Mouse (Mus musculus) limb, embryonic 11.5 days (tissue): Measurements from ENCODE around the gene Rras. TPM values are rescaled to one million over a fixed set of nuclear protein-coding genes. Genes with fewer than 3 reads are reported as not detected.

Experiments used
- ATAC-seq: fragments of 200-750 bp; cut with Nextera tagmentation; 2 replicates; pipeline ENCODE4 v1.8.0; 2017; ENCODE audit warnings: low read depth; ENCODE audit not compliant: insufficient number of reproducible peaks, low FRiP score, low TSS enrichment
- DNase-seq: peaks from one replicate; pipeline ENCODE4 v3.0.0-alpha.2; 2015; ENCODE audit warnings: low spot score
- H3K27ac ChIP-seq: fragments of 300-500 bp; sonication (generic); replicated peaks from 2 replicates; pipeline ENCODE4 v1.5.1; 2014; ENCODE audit warnings: low read depth, mild to moderate bottlenecking, low read length
- H3K27me3 ChIP-seq: fragments of 300-500 bp; sonication (generic); 2 replicates; pipeline ENCODE4 v1.6.1; 2014; ENCODE audit warnings: mild to moderate bottlenecking, low read length, mixed read lengths; ENCODE audit not compliant: control insufficient read depth, insufficient read depth
- H3K36me3 ChIP-seq: fragments of 300-500 bp; sonication (generic); 2 replicates; pipeline ENCODE4 v1.6.1; 2014; ENCODE audit warnings: mild to moderate bottlenecking, low read length, moderate library complexity, mixed read lengths; ENCODE audit not compliant: control insufficient read depth, insufficient read depth
- H3K4me1 ChIP-seq: fragments of 300-500 bp; sonication (generic); 2 replicates; pipeline ENCODE4 v1.6.1; 2014; ENCODE audit warnings: low read length, mixed read lengths; ENCODE audit not compliant: control insufficient read depth, insufficient read depth
- H3K4me2 ChIP-seq: fragments of 300-500 bp; sonication (generic); 2 replicates; pipeline ENCODE4 v1.6.1; 2014; ENCODE audit warnings: low read depth, mild to moderate bottlenecking, moderate library complexity; ENCODE audit not compliant: severe bottlenecking
- H3K4me3 ChIP-seq: fragments of 300-500 bp; sonication (generic); 2 replicates; pipeline ENCODE4 v1.5.1; 2014; ENCODE audit warnings: low read depth, low read length
- H3K9ac ChIP-seq: fragments of 300-500 bp; sonication (generic); 2 replicates; pipeline ENCODE4 v1.6.1; 2014; ENCODE audit warnings: mild to moderate bottlenecking, low read length
- H3K9me3 ChIP-seq: fragments of 300-500 bp; sonication (generic); 2 replicates; pipeline ENCODE4 v1.6.1; 2016; ENCODE audit warnings: low read length; ENCODE audit not compliant: control insufficient read depth
- WGBS: fragments of 180-500 bp; shearing (Covaris S2); extraction: QIAGEN DNeasy Blood & Tissue Kit; methylation state at CpG from one replicate; pipeline ENCODE4 v1.1.7; 2014; 5-methylcytosine and 5-hydroxymethylcytosine counted together
- polyA plus RNA-seq: library from polyadenylated mRNA; unstranded; fragments of >200 nt; fragmentation: Nextera tagmentation; extraction: Ambion mirVana; gene quantifications from 2 replicates; pipeline ENCODE4 v1.2.1, GENCODE M21; 2014

The Rras gene
- polyA plus RNA-seq, 1 experiment from 2014 or later: 20.8 TPM

DNA sequence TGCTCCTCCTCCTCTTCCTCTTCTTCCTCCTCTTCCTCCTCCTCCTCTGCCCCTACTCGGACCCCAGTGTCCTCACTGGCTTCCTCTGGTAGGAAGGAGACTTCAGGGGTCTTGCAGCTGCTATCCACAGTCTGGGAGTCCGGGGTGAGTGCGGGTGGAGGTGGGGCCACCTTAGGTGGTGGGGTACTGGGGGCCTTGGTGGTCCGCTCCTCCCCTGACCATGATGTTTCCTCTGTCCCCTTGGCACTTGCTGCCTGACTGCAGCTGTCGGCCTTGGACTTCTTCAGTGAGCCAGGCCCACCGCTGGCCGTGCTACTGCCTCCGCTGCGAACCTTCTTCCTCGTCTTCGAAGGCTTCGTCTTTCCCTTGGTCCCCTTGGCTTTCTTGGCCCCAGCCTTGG is 11.3 kb upstream of the Rras start:
- DNase-seq (no peak), ATAC-seq (no peak)
- H3K4me1 ChIP-seq: no peaks in the 10 kb centered on the region
- H3K4me3 ChIP-seq: no peak overlapping the region
- H3K36me3 ChIP-seq: peaks cover 69% of the 10 kb centered on the region
- WGBS: 92% methylated on average over 12 of the region's 12 CpGs
- no peaks in the 10 kb centered on the region for H3K27me3 ChIP-seq
- no peak overlapping the region for H3K4me2 ChIP-seq
- no peak overlapping the region for H3K9ac ChIP-seq
- no peaks in the 10 kb centered on the region for H3K9me3 ChIP-seq
- H3K27ac ChIP-seq: no peak overlapping the region

DNA sequence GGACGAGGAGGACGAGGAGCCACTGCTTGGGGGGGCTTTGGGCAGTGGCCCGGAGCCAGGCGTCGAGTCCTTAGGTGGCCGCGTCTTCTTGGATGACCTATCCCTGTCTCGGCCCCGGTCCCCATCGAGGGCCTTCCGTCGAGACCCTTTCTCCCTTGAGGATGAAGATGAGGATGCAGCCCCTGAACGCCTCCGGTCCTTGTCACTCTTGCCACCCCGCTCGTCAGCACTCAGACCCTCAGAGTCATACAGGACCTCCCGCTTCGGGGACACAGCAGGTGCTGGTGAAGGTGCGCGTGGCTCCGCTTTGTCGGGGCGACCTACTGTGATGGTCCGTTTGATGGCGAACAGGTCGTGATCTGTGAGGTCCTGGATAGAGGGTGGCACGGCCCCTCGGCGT is 10.6 kb upstream of the Rras start:
- WGBS: 95% methylated on average over 29 of the region's 29 CpGs
- Histone ChIP-seq H3K36me3 (peaks cover 70% of the 10 kb centered on the region), H3K9me3 (no peaks in the 10 kb centered on the region), H3K4me1 (no peaks in the 10 kb centered on the region), H3K4me3 (no peak overlapping the region), H3K27ac (no peak overlapping the region), H3K4me2 (no peak overlapping the region), H3K27me3 (no peaks in the 10 kb centered on the region), H3K9ac (no peak overlapping the region)
- ATAC-seq: no peak
- DNase-seq: no peak

DNA sequence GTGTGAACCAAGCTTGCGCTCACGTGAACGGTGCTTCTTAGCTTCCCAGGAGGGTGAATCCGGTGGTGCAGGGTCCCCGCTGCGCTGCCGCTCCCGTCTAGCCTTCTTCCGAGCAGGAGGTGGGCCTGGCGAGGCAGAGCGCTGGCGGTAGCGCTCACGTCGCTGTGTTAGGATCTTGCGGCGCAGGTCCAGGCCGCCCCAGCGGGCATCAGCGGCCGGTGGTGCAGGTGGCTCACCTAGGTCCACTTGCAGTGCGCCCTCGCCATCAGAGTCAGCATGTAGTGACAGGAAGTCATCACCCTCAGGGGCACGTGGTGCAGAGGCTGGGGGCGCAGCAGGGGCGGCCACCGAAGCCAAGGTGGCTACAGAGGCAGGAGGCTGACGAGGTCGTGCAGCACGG is 9.9 kb upstream of the Rras start:
- H3K27ac ChIP-seq: no peak overlapping the region
- WGBS: 95% methylated on average over 30 of the region's 30 CpGs
- DNase-seq (no peak), ATAC-seq (no peak)
- peaks cover 69% of the 10 kb centered on the region for H3K36me3 ChIP-seq
- H3K4me1 ChIP-seq: no peaks in the 10 kb centered on the region
- no peaks in the 10 kb centered on the region for H3K27me3 ChIP-seq
- no peak overlapping the region for H3K4me2 ChIP-seq
- no peaks in the 10 kb centered on the region for H3K9me3 ChIP-seq
- no peak overlapping the region for H3K9ac ChIP-seq
- H3K4me3 ChIP-seq: no peak overlapping the region; the same call in 1 of the 2 replicates

DNA sequence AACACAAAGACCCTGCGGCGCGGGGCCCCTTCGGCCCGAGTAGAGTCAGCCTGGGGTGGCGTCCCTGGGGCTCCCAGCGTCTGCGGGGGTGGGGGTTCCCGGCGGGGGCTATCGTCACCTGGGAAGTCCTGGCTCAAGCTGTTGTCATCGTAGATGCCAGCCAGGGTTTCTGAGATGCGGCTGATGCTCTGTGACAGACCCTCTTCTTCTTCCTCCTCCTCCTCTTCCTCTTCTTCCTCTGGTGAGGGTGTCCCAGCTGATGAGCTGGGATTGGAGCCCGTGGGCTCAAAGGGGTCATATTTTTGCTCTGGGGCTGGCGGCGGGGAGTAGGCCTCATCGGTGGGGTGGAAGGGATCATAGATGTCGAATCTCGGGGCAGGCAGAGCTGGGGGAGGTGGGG is 9.3 kb upstream of the Rras start:
- WGBS: 96% methylated on average over 19 of the region's 19 CpGs
- no peak for ATAC-seq

DNA sequence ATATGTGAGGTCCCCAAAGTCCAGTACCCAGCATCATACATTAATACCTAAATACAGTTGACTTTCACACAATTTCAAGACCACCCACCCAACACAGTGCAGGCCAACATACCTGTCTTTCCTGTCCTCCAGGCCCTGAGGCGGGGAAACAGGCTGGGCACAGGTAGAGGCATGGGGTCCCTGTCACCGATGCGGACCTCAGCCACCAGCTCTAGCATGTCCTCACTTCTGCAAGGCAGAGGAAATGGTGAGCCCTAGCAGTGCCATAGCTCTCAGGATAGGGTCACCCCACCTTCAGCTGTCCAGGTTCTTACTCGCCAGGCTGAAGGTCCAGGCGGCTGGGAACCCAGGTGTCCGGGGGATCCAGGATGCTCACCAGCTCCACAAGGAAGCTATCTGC is 5.8 kb upstream of the Rras start:
- Histone ChIP-seq H3K4me3 (no peak overlapping the region), H3K9me3 (no peaks in the 10 kb centered on the region), H3K4me2 (no peak overlapping the region), H3K4me1 (peaks cover 6% of the 10 kb centered on the region), H3K9ac (no peak overlapping the region), H3K27ac (no peak overlapping the region), H3K27me3 (no peaks in the 10 kb centered on the region), H3K36me3 (peaks cover 40% of the 10 kb centered on the region)
- ATAC-seq (no peak), DNase-seq (no peak)
- 95% methylated on average over 6 of the region's 6 CpGs for WGBS

More for the DNA sequence above, 9.3 kb upstream of the Rras start:
- H3K27ac ChIP-seq: no peak overlapping the region
- no peaks in the 10 kb centered on the region for H3K4me1 ChIP-seq
- H3K27me3 ChIP-seq: no peaks in the 10 kb centered on the region
- H3K4me3 ChIP-seq: no peak overlapping the region
- H3K4me2 ChIP-seq: no peak overlapping the region
- no peak overlapping the region for H3K9ac ChIP-seq
- DNase-seq: no peak
- peaks cover 64% of the 10 kb centered on the region for H3K36me3 ChIP-seq
- no peaks in the 10 kb centered on the region for H3K9me3 ChIP-seq

DNA sequence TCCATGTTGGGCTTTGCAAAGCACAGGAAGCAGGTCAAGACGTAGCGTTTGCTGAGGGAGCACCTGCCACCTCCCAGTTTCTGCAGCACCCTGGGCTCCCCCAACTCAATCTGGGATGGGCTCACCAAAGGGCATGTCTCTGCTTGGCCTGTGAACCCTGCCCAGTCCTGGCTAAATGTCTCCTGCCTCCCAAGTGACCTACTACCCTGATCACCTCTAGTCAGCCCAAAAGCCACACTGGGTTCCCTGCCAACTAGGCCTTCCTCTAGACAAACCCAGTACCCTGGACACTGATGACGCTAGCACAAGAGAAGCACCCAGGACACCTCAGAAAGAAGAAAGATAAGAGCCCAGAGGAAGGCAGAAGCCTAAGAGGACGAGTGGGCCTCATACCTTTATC is 4.9 kb upstream of the Rras start:
- Histone ChIP-seq H3K27ac (no peak overlapping the region), H3K36me3 (peaks cover 31% of the 10 kb centered on the region), H3K4me3 (no peak overlapping the region; the same call in 1 of the 2 replicates), H3K4me2 (no peak overlapping the region), H3K9ac (no peak overlapping the region), H3K4me1 (peaks cover 6% of the 10 kb centered on the region), H3K9me3 (no peaks in the 10 kb centered on the region), H3K27me3 (no peaks in the 10 kb centered on the region)
- no peak for ATAC-seq
- no peak for DNase-seq
- 86% methylated on average over 4 of the region's 4 CpGs for WGBS

DNA sequence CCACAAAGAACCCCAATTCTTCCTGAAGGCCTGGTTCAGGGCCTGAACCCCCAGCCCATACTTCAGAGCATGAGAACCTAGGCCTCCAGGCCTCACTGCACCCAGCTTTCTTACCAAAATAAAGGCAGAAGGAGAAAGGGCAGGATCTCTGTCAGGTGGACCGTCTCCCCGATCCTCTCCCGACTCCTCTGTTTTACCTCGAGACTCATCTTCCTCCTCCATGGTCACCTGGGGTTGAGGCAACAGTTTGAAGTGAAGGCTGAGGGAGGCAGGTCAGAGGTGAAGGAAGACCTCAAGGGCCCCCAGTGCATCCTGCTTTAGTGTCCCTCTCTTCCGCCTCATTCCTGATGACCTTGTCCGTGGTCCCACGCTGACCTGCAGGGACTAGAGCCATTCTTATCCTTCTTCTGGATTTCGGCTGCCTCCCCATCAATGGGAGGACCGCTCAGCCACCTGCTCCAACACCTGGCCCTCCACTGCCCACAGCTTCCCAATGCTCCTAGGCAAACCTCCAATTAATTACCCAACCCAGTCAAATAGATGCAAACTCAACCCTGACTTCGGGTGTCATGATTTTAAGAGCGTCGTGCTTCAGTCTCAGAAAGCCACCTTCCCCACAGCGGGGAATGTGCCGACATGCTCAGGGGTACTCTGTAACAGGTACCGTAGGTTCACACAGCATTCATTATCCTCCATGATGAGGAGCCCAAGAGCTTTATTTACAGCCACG is 4.2 kb upstream of the Rras start:
- H3K36me3 ChIP-seq: peaks cover 25% of the 10 kb centered on the region
- no peak for DNase-seq
- no peak overlapping the region for H3K9ac ChIP-seq
- H3K4me2 ChIP-seq: no peak overlapping the region
- WGBS: 96% methylated on average over 16 of the region's 16 CpGs
- no peaks in the 10 kb centered on the region for H3K9me3 ChIP-seq
- no peaks in the 10 kb centered on the region for H3K27me3 ChIP-seq
- peaks cover 9% of the 10 kb centered on the region for H3K4me1 ChIP-seq
- H3K27ac ChIP-seq: no peak overlapping the region
- ATAC-seq: no peak
- no peak overlapping the region; the same call in 1 of the 2 replicates for H3K4me3 ChIP-seq

DNA sequence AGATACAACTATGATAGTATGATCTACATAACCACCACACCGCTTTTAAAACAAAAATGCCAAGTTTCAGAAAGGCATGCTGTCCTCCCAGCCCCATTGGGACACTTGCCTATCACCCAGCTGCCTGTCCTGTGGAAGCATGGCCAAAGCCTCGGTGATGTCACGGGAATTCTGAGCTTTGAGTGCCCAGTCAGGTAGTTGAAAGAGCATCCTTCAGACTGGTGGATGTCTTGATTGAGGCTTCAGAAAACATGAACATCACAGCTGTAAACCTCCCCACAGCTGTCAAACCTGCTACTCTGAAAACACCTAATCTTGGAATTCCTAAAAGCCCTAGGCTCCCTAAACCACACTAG is 3.7 kb upstream of the Rras start:
- Histone ChIP-seq H3K4me3 (no peak overlapping the region), H3K27me3 (no peaks in the 10 kb centered on the region), H3K9me3 (no peaks in the 10 kb centered on the region), H3K9ac (no peak overlapping the region), H3K4me1 (peaks cover 9% of the 10 kb centered on the region), H3K27ac (no peak overlapping the region), H3K4me2 (no peak overlapping the region; the same call in 1 of the 2 replicates), H3K36me3 (peaks cover 23% of the 10 kb centered on the region)
- WGBS: 92% methylated on average over 3 of the region's 3 CpGs
- no peak for ATAC-seq
- no peak for DNase-seq
